Mouse (Mus musculus) embryonic fibroblast, embryonic 13.5 days (primary cell): ENCODE measurements around the gene Mprip.

Experiments used
- CTCF ChIP-seq: IDR thresholded peaks from 2 replicates; pipeline ENCODE4 v1.5.1; 2011; ENCODE audit warnings: mild to moderate bottlenecking, control low read depth, low read length, moderate library complexity, borderline replicate concordance; ENCODE audit not compliant: insufficient read depth
- POLR2A ChIP-seq: IDR thresholded peaks from 2 replicates; pipeline ENCODE4 v1.6.1; 2011; ENCODE audit warnings: low read depth, mild to moderate bottlenecking, control low read depth, low read length, moderate library complexity

DNA sequence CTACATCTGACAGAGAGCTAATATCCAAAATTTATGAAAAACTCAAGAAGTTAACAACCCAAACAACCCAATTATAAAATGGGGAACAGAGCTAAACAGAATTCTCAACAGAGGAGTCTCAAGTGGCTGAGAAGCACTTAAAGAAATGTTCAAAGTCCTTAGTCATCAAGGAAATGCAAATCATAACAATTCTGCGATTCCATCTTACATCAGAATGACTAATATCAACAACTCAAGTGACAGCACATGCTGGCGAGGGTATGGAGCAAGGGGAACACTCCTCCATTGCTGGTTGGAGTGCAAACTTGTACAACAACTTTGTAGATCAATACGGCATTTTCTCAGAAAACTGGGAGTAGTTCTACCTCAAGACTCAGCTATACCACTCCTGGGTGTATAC, 38.9 kb upstream of the Mprip start:
- TF ChIP-seq CTCF (no peak), POLR2A (no peak)
